Mouse (Mus musculus) hindbrain, embryonic 14.5 days (tissue): ENCODE data around the gene Tmem63a. TPM values are rescaled to one million over a fixed set of nuclear protein-coding genes. Genes with fewer than 3 reads are reported as not detected.
"Not testable (repeated sequence)": the region's sequence is repeated elsewhere in the genome, so short reads cannot be mapped to it uniquely, and the experiment has no call there.

ENCODE experiments used
- ATAC-seq: fragments of 200-750 bp; cut with Nextera tagmentation; 2 replicates; pipeline ENCODE4 v1.8.0; 2017; ENCODE audit warnings: moderate number of reproducible peaks, mild to moderate bottlenecking, moderate TSS enrichment, moderate library complexity; ENCODE audit not compliant: low FRiP score
- DNase-seq: peaks from one replicate; pipeline ENCODE4 v3.0.0-alpha.2; 2015; ENCODE audit warnings: low spot score
- H3K27ac ChIP-seq: fragments of 300-500 bp; sonication (generic); 2 replicates; pipeline ENCODE4 v1.5.1; 2014; ENCODE audit warnings: mild to moderate bottlenecking, moderate library complexity
- H3K27me3 ChIP-seq: fragments of 300-500 bp; sonication (generic); 2 replicates; pipeline ENCODE4 v1.6.1; 2014; ENCODE audit warnings: mild to moderate bottlenecking, low read length, mixed read lengths; ENCODE audit not compliant: control insufficient read depth, insufficient read depth
- H3K36me3 ChIP-seq: fragments of 300-500 bp; sonication (generic); replicated peaks from 2 replicates; pipeline ENCODE4 v1.6.1; 2014; ENCODE audit not compliant: control insufficient read depth, insufficient read depth
- H3K4me1 ChIP-seq: fragments of 300-500 bp; sonication (generic); replicated peaks from 2 replicates; pipeline ENCODE4 v1.6.1; 2014; ENCODE audit warnings: antibody characterized with exemption, low read length, mixed read lengths; ENCODE audit not compliant: control insufficient read depth, insufficient read depth
- H3K4me2 ChIP-seq: fragments of 300-500 bp; sonication (generic); replicated peaks from 2 replicates; pipeline ENCODE4 v1.6.1; 2014; ENCODE audit warnings: mild to moderate bottlenecking, moderate library complexity
- H3K4me3 ChIP-seq: fragments of 300-500 bp; sonication (generic); replicated peaks from 2 replicates; pipeline ENCODE4 v1.5.1; 2014; ENCODE audit warnings: mild to moderate bottlenecking, low read length
- H3K9ac ChIP-seq: fragments of 300-500 bp; sonication (generic); 2 replicates; pipeline ENCODE4 v1.6.1; 2014
- H3K9me3 ChIP-seq: fragments of 300-500 bp; sonication (generic); 2 replicates; pipeline ENCODE4 v1.6.1; 2016; ENCODE audit warnings: low read length; ENCODE audit not compliant: control insufficient read depth
- WGBS: fragments of 180-500 bp; shearing (Covaris S2); extraction: QIAGEN DNeasy Blood & Tissue Kit; methylation state at CpG from one replicate; pipeline ENCODE4 v1.1.7; 2014; 5-methylcytosine and 5-hydroxymethylcytosine counted together
- polyA plus RNA-seq: library from polyadenylated mRNA; unstranded; fragments of >200 nt; fragmentation: Nextera tagmentation; extraction: Ambion mirVana; gene quantifications from 2 replicates; pipeline ENCODE4 v1.2.1, GENCODE M21; 2014

Tmem63a gene
- polyA plus RNA-seq: 1.5 and 1.6 TPM in 2 replicates

GRCm38 (mm10) chr1:180942166-180943031 is at the start of gene Tmem63a:
TSS of gene Tmem63a (plus strand) at chr1:180942344.
- no peak within 1 kb of the TSS for H3K27ac ChIP-seq
- DNase-seq (peak; percentile 45), ATAC-seq (peak; percentile 49; the same call in 1 of the 2 replicates)
- H3K9ac ChIP-seq: peak within 1 kb of the TSS; percentile 53
- H3K4me1 ChIP-seq: peaks cover 9% of the 10 kb centered on the region; the same call in 1 of the 2 replicates
- no peaks in the 10 kb centered on the region for H3K36me3 ChIP-seq
- peaks cover 56% of the 10 kb centered on the region for H3K27me3 ChIP-seq
- H3K4me3 ChIP-seq: peak within 1 kb of the TSS; percentile 62
- under 1% methylated on average over 68 of the region's 73 CpGs for WGBS
- H3K4me2 ChIP-seq: peak within 1 kb of the TSS; percentile 96
- H3K9me3 ChIP-seq: no peaks in the 10 kb centered on the region

DNA sequence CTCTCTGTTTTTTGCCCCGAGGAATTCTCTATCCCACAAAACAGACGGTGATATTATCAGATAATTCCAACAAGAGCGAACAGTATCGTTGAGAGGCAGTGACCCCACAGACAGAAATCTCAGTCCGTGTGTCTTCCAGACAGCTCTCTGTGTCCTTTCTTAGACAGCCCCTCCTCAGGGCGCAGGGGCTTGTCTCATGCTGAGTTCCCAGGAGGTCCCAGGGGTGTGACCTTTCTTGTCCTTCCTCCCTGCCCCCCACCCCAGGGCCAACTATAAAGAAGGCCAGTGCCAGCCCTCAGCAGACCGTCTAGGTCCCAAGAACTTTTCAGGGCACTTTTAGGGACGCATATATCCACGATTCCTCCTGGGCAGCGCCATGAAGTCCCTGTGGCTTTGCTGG is 49.3 kb upstream of the Tmem63a start, which contains the start of gene Lefty2:
Gene Lefty2 (plus strand): TSS at position 301 of the 400 bp plus-strand sequence.
- 64% methylated on average over 10 of the region's 10 CpGs for WGBS
- no peak within 1 kb of the TSS for H3K4me2 ChIP-seq

GRCm38 (mm10) chr1:180894088-180894987 is 47.8 kb upstream of the Tmem63a start:
- peak overlapping the region; percentile 42 for H3K4me2 ChIP-seq
- not testable (repeated sequence) for H3K27ac ChIP-seq, ATAC-seq, H3K4me1 ChIP-seq, H3K36me3 ChIP-seq, H3K9me3 ChIP-seq, DNase-seq
- 0 out of 2 replicates have a peak overlapping the region, but pooled peaks have one; percentile 31 for H3K9ac ChIP-seq
- WGBS: 5% methylated on average over 41 of the region's 51 CpGs
- H3K4me3 ChIP-seq: peak overlapping the region; percentile 21
- H3K27me3 ChIP-seq: peaks cover 27% of the 10 kb centered on the region

More for the DNA sequence above, 49.3 kb upstream of the Tmem63a start, which contains the start of gene Lefty2:
- DNase-seq: no peak
- Histone ChIP-seq H3K27ac (no peak within 1 kb of the TSS), H3K4me1 (peaks cover 5% of the 10 kb centered on the region; the same call in 1 of the 2 replicates), H3K4me3 (no peak within 1 kb of the TSS), H3K27me3 (peaks cover 27% of the 10 kb centered on the region), H3K9me3 (no peaks in the 10 kb centered on the region), H3K9ac (no peak within 1 kb of the TSS), H3K36me3 (no peaks in the 10 kb centered on the region)
- no peak for ATAC-seq

DNA sequence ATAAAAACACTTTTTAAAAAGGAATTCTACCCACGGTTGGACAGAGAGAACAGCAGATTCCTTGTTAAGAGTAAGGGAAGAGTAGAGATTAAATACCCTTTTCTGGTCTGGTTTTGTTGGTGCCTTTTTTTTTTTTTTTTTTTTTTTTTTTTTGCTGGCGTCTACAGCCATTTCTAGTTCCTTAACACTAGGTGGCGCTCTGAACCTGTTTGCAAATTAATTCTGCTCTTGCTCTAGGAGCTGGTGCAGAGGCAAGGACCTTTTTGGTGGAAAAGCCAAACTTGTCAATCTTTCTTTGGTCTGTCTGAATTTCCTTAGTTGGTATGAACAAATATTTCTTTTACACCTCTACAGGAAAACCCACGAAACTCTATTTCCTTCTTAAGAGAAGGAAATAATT is 41.0 kb upstream of the Tmem63a start:
- DNase-seq (peak; percentile 85), ATAC-seq (no peak)
- Histone ChIP-seq H3K4me1 (peaks cover 15% of the 10 kb centered on the region), H3K4me3 (no peak overlapping the region), H3K4me2 (no peak overlapping the region), H3K9me3 (no peaks in the 10 kb centered on the region), H3K9ac (no peak overlapping the region), H3K27ac (no peak overlapping the region), H3K36me3 (peaks cover 3% of the 10 kb centered on the region; the same call in 1 of the 2 replicates), H3K27me3 (no peaks in the 10 kb centered on the region)
- WGBS: 3% methylated on average over 4 of the region's 4 CpGs

DNA sequence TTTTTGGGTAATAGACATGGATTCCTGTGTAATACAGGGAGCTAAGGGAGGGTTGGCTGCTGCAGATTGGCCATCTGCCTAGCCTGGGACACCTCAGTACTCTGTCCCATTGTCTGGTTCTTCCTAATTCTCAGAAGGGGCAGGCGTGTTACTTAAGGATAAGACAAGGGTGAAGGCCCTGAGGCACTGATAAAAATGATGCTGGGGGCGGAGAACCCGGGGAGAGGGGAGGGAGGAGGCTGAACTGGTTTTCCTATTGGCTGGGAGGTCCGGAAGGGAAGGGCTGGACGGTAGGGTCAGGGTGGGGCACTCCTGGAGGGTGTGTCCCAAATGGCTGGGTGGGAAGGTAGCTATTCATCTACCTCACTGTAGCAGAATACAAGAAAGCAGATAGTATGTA is 39.2 kb upstream of the Tmem63a start:
- Histone ChIP-seq H3K27ac (no peak overlapping the region), H3K27me3 (no peaks in the 10 kb centered on the region), H3K9me3 (no peaks in the 10 kb centered on the region), H3K4me3 (no peak overlapping the region), H3K9ac (no peak overlapping the region), H3K4me1 (peaks cover 15% of the 10 kb centered on the region), H3K36me3 (peaks cover 20% of the 10 kb centered on the region), H3K4me2 (no peak overlapping the region)
- DNase-seq: no peak
- WGBS: 40% methylated on average over 5 of the region's 5 CpGs
- ATAC-seq: no peak

DNA sequence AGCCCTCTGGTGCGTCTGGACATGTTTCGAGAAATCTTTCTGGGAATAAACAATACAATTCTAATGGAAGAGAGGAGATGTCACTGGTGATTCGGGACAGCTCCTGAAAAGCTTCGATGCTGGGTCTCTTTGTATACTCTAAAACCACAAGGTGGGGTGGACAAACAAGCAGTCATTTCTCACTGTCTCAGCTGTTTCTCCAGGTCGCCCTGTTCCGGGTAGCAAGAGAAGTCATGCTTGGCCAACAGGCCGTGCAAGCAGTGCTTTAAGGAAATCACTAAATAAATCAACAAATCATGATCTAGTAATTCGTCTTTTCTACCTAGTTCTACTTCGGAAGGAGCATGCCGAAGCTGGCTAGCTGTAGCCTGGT is 38.5 kb upstream of the Tmem63a start:
- ATAC-seq (peak; percentile 3; the same call in 1 of the 2 replicates), DNase-seq (no peak)
- 38% methylated on average over 10 of the region's 10 CpGs for WGBS
- H3K4me1 ChIP-seq: peaks cover 15% of the 10 kb centered on the region
- peak overlapping the region; percentile 72 for H3K4me3 ChIP-seq
- no peak overlapping the region for H3K27ac ChIP-seq
- peak overlapping the region; percentile 79; the same call in 1 of the 2 replicates for H3K9ac ChIP-seq
- H3K9me3 ChIP-seq: no peaks in the 10 kb centered on the region
- H3K36me3 ChIP-seq: peaks cover 26% of the 10 kb centered on the region
- peak overlapping the region; percentile 85 for H3K4me2 ChIP-seq
- H3K27me3 ChIP-seq: no peaks in the 10 kb centered on the region

DNA sequence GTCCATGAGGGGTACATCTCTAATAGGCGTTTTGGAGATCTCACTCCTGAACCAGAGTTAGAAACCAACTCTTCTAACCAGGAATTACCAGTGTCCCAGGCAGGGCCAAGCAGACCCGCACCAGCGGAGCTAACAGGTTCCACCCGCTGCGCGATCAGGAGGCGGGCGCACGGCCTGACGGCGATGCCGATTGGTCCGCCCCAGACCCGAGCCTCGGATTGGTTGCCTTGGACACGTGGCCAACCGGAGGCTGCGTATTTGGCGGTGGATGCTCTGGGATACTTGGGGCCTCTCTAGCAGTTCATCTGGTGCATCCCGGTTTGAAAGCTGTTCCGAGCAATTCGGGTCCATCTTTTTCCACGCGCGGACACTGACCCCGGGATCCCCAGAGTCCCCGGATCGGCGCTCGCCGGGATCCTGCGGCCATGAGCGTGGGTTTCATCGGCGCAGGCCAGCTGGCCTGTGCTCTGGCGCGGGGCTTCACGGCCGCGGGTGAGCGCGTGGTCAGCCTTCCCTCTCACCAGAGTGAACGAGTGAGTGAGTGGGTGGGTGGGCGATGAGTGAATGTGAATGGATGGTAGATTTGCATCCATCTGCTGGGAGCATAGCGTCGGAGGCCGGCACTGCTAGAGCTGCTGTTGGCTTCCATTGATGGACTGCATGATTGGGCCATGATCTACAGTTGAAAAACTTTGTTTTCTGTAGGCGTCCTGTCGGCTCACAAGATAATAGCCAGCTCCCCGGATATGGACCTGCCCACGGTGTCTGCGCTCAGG is 37.9 kb upstream of the Tmem63a start, which contains the start of gene Pycr2:
Gene Pycr2 (plus strand): TSS at position 255 of the 776 bp plus-strand sequence.
- DNase-seq: peak; percentile 96
- ATAC-seq: peak; percentile 98
- Histone ChIP-seq H3K27ac (peak within 1 kb of the TSS; percentile 82), H3K27me3 (no peaks in the 10 kb centered on the region), H3K9ac (peak within 1 kb of the TSS; percentile 79), H3K9me3 (no peaks in the 10 kb centered on the region), H3K4me1 (peaks cover 15% of the 10 kb centered on the region), H3K4me2 (peak within 1 kb of the TSS; percentile 85), H3K4me3 (peak within 1 kb of the TSS; percentile 72), H3K36me3 (peaks cover 31% of the 10 kb centered on the region)
- WGBS: under 1% methylated on average over 52 of the region's 52 CpGs

DNA sequence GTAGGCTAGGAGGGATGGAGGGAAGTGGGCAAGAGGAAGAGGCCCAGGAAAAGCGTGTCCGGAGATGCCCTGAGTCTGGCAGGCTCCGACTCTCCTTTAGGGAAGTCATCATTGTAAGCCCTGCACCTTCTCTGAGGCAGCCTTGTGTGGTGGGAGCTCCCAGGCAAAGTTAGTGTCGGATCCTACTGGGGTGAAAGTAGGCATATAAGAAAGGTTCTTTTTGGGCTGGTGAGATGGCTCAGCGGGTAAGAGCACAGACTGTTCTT is 37.4 kb upstream of the Tmem63a start:
- ATAC-seq (no peak), DNase-seq (no peak)
- peak overlapping the region; percentile 79 for H3K9ac ChIP-seq
- WGBS: 3% methylated on average over 5 of the region's 5 CpGs
- H3K36me3 ChIP-seq: peaks cover 31% of the 10 kb centered on the region
- H3K4me1 ChIP-seq: peaks cover 15% of the 10 kb centered on the region
- no peaks in the 10 kb centered on the region for H3K9me3 ChIP-seq
- no peaks in the 10 kb centered on the region for H3K27me3 ChIP-seq
- H3K27ac ChIP-seq: peak overlapping the region; percentile 82
- peak overlapping the region; percentile 85 for H3K4me2 ChIP-seq
- peak overlapping the region; percentile 72 for H3K4me3 ChIP-seq
